Mouse (Mus musculus) C2C12 (cell line): ENCODE results near the gene Dtx3.

Source experiments
- CEBPB ChIP-seq: IDR thresholded peaks from one replicate; pipeline ENCODE4 v1.6.1; 2011; ENCODE audit warnings: low read depth, mild to moderate bottlenecking, control low read depth, moderate library complexity
- CTCF ChIP-seq: IDR thresholded peaks from one replicate; pipeline ENCODE4 v1.5.1; 2011; ENCODE audit not compliant: control insufficient read depth, insufficient read depth, insufficient read length
- FOSL1 ChIP-seq: IDR thresholded peaks from one replicate; pipeline ENCODE4 v1.8.0; 2011; ENCODE audit warnings: mild to moderate bottlenecking, low read length; ENCODE audit not compliant: poor library complexity, insufficient read depth, severe bottlenecking
- MAX ChIP-seq: IDR thresholded peaks from one replicate; pipeline ENCODE4 v1.6.1; 2011; ENCODE audit warnings: mild to moderate bottlenecking, control low read depth
- MYOD1 ChIP-seq: IDR thresholded peaks from one replicate; pipeline ENCODE4 v1.6.1; 2011; ENCODE audit warnings: low read depth; ENCODE audit not compliant: control insufficient read depth, insufficient read length
- USF1 ChIP-seq: IDR thresholded peaks from one replicate; pipeline ENCODE4 v1.6.1; 2011; ENCODE audit warnings: low read depth, mild to moderate bottlenecking, control low read depth, moderate library complexity

- TF ChIP-seq MAX (no peak), CTCF (no peak), MYOD1 (no peak), USF1 (no peak), CEBPB (no peak), FOSL1 (no peak)
Measured at GRCm38 (mm10) chr10:127193011-127193410, 2.5 kb downstream of the Dtx3 start.
